Mouse (Mus musculus): ENCODE measurements at regions not wholly inside any gene's neighbourhood (a gene's known extent, or its start where the extent isn't known, plus 50 kb on each side); places are given as distances from the start of the nearest gene placed in this dataset.
A peak's percentile ranks its signal among the peaks of the same experiment; 100 is the strongest.

- no peak for DNase-seq (ENCODE audit: low spot score)
Observed at GRCm38 (mm10) chr14:29869930-29870329, 98.2 kb upstream of the Selenok start.

DNA sequence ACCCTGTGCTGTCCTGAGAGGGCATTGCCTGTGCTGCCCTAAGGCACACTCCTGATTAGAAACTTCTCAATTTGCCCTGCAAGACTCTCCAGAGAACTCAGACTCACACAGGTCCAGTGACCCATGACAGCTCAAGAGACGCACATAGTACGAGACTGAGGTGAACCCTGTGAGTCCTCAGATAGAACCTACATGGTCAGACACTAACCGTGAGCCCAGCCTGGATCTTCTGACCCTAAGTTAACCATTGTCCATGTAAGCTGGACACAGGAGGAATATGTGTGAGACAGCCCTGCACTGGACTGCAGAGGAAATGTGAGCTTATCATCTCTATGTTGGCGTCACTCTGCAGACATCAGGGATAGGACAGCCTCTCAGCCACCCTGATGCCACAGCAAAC lies 91.4 kb upstream of the Selenok start:
- DNase-seq (ENCODE audit: low spot score), result no peak

GRCm38 (mm10) chr14:29877671-29878422 lies 90.3 kb upstream of the Selenok start:
- no peak for DNase-seq (ENCODE audit: low spot score)

GRCm38 (mm10) chr14:29878423-29878800 lies 89.7 kb upstream of the Selenok start:
- no peak for DNase-seq (ENCODE audit: low spot score)

- no peak for DNase-seq (ENCODE audit: low spot score)
Observed at GRCm38 (mm10) chr14:29879283-29879682, 88.8 kb upstream of the Selenok start.

DNA sequence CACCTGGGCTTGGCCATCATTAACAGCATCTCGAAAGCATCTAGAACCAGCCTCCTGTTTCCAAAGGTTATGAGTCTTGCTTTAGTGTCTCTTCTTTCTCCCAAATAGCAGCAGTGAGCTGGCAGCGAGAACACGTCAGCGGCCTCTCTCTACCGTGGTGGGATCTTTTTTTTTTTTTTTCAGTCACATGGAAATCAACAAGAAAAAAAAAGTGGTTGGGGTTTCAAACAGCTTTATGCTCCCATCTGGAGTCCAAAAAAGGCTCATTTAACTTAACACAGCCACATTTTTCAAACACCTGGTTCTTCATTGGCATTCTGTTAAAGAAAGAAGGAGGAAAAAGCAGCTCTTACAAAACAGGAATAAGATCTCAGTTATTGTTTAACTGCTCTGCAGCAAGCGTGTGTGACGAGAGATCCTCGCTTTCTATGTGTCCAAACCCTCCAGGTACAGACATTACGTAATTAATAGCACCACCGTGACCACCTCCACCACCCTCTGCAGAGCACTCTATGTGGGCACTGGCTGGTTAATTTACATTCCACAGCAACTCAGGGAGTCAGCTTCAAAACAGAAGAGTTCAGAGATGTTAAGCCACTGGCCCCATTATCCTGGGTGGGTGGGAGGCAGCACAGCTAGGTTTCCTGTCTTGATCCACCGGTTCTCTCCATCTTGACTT lies 85.3 kb upstream of the Selenok start:
- DNase-seq (ENCODE audit: low spot score), result no peak

DNA sequence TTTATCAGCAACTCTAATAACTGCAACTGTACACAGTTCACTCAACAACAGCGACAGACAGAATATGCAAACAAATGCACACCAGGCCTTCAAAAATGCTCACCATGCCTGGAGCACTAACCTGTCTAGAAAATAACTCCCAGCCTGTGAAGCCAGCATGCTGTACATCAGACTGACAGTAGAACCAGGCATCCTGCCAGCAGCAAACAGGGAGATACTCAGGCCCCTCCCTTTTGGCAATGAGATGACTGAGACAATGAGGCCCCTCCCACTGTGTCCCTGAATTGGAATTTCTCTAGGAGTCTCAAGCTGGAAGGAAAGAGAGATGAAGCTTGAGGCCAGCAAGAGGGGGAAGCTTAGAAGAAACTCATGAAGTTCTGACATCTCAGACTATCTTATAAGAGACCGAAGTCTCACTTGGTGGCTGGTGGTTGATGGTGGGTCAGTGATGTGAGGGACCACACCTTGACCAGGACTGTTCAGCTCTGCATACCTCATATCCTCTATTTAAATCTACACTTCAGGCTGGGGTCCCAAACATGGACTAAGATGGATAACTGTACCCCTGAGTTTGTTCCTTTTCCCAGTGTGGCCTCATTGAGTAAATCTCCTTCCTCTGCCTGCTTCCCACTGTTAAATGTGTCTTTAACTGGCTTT lies 72.6 kb upstream of the Selenok start:
- peak; percentile 66 for DNase-seq (ENCODE audit: low spot score)

- DNase-seq (ENCODE audit: low spot score), result no peak
Observed at GRCm38 (mm10) chr14:29895989-29896675, 72.0 kb upstream of the Selenok start.

GRCm38 (mm10) chr14:29900931-29901330 lies 67.2 kb upstream of the Selenok start:
- DNase-seq (ENCODE audit: low spot score), result no peak

GRCm38 (mm10) chr14:29903574-29903973 lies 64.5 kb upstream of the Selenok start:
- DNase-seq (ENCODE audit: low spot score), result no peak

- no peak for DNase-seq (ENCODE audit: low spot score)
Observed at GRCm38 (mm10) chr14:29904856-29905255, 63.3 kb upstream of the Selenok start.

- DNase-seq (ENCODE audit: low spot score), result no peak
Observed at GRCm38 (mm10) chr14:29909741-29910140, 58.4 kb upstream of the Selenok start.

Measured in testis, postnatal 14 days (tissue).